In genomic region chr2:78868951-78869720, GRCm38 (mm10) we compare ENCODE assay signal across 8 mouse cellular contexts. TPM values are rescaled to one million over a fixed set of nuclear protein-coding genes. Genes with fewer than 3 reads are reported as not detected.
DNase-seq lines count a peak whose midpoint lies in the region; ATAC-seq and TF ChIP-seq lines count a peak whose summit lies in the region.

No protein-coding gene starts in this region.

- POLR2A ChIA-PET in Patski (lab: Charles Lee): interaction anchor here (0.6 kb wide), 3 partner anchors 750 to 1104 kb away, joined by 3 to 5 read pairs (median 4); no protein-coding TSS in a partner anchor

- no peak for DNase-seq in Patski (ENCODE audit: low read depth, low spot score)
- DNase-seq in cerebellum, postnatal 10 days: peak; percentile 89
- DNase-seq in frontal cortex, postnatal 14 days (ENCODE audit: low spot score in 2 of 2): peak; percentile 71 to 74
- DNase-seq in left cerebral cortex, adult 18-20 months (ENCODE audit: low spot score in 2 of 2): peak; percentile 72 to 84
- peak; percentile 88 to 94 for DNase-seq in lung, postnatal 4 days
- peak; percentile 80 for DNase-seq in right cerebral cortex, adult 18-20 months
- peak; percentile 31 for DNase-seq in urinary bladder, postnatal 10 days (ENCODE audit: low spot score)

- H3K36me3 ChIP-seq in hindbrain, embryonic 13.5 days: no peaks in the 10 kb centered on the region

- H3K4me3 ChIP-seq in hindbrain, embryonic 13.5 days: peak overlapping the region; percentile 75

- in situ Hi-C loops in Patski (cut with MboI; ENCODE audit: low pct_unique_long_range_greater_than_20kb): no loop called here

- TF ChIP-seq CTCF in Patski (IDR thresholded peaks at IDR 0.05): peak; percentile 97

- ATAC-seq in Patski: peak; percentile 87
- peak; percentile 97 for ATAC-seq in hindbrain, embryonic 13.5 days (ENCODE audit: low FRiP score)

- H3K9me3 ChIP-seq in hindbrain, embryonic 13.5 days: no peaks in the 10 kb centered on the region

- H3K27ac ChIP-seq in hindbrain, embryonic 13.5 days: peak overlapping the region; percentile 98

- peak overlapping the region; percentile 87 for H3K4me2 ChIP-seq in hindbrain, embryonic 13.5 days

- CTCF ChIA-PET in Patski (lab: Charles Lee): no interaction called here

- peak overlapping the region; percentile 96 for H3K9ac ChIP-seq in hindbrain, embryonic 13.5 days

- H3K4me1 ChIP-seq in hindbrain, embryonic 13.5 days (replicated peaks): peaks cover 30% of the 10 kb centered on the region

- WGBS in hindbrain, embryonic 13.5 days: under 1% methylated on average over 42 of the region's 114 CpGs

- H3K27me3 ChIP-seq in Patski: no peaks in the 10 kb centered on the region
- no peaks in the 10 kb centered on the region for H3K27me3 ChIP-seq in hindbrain, embryonic 13.5 days

RNA-seq across cellular contexts. Expression of gene Ube2e3, which starts 1.2 kb away (rescaled TPM):
- polyA plus RNA-seq in Patski (2021): 74.3 TPM
- 313 TPM in 2 replicates for polyA plus RNA-seq in hindbrain, embryonic 13.5 days (2015; fragmentation: Nextera tagmentation; extraction: Ambion mirVana)
- total RNA-seq in left cerebral cortex, adult 18-20 months (2021): 100 to 1,000 TPM; 103 to 106 TPM
